Mouse (Mus musculus) spleen, postnatal 4 days (tissue): ENCODE data around the gene Meis3.

Experiments
- DNase-seq, 2 experiments: peaks; one replicate each; pipeline ENCODE4 v3.0.0; 2022; ENCODE audit warnings: low spot score in 2 of 2

The Meis3 gene

GRCm38 (mm10) chr7:16160702-16161101 is 14.2 kb upstream of the Meis3 start:
- DNase-seq = no peak

GRCm38 (mm10) chr7:16161302-16161701 is 13.6 kb upstream of the Meis3 start:
- DNase-seq = no peak

- DNase-seq = no peak
Observed at GRCm38 (mm10) chr7:16162036-16162435, 12.9 kb upstream of the Meis3 start.

GRCm38 (mm10) chr7:16172141-16172581 is 2.7 kb upstream of the Meis3 start:
- no peak for DNase-seq

GRCm38 (mm10) chr7:16172586-16173140 is 2.2 kb upstream of the Meis3 start:
- no peak for DNase-seq

- DNase-seq = no peak
Observed at GRCm38 (mm10) chr7:16173146-16173545, 1.7 kb upstream of the Meis3 start.

- no peak for DNase-seq
Observed at GRCm38 (mm10) chr7:16175542-16175931, 647 bp downstream of the Meis3 start.

GRCm38 (mm10) chr7:16178114-16178513 is 3.2 kb downstream of the Meis3 start:
- DNase-seq = no peak

- DNase-seq = peak; percentile 47 to 83
Observed at GRCm38 (mm10) chr7:16183663-16184062, 8.8 kb downstream of the Meis3 start.

- no peak for DNase-seq
Observed at GRCm38 (mm10) chr7:16187494-16187893, 12.6 kb downstream of the Meis3 start.

- peak; percentile 75 to 91 for DNase-seq
Observed at GRCm38 (mm10) chr7:16192315-16192714, 17.4 kb downstream of the Meis3 start.

GRCm38 (mm10) chr7:16193702-16194101 is 18.8 kb downstream of the Meis3 start:
- no peak for DNase-seq

- DNase-seq = no peak
Observed at GRCm38 (mm10) chr7:16196616-16197015, 21.7 kb downstream of the Meis3 start.

- peak in 1 of 2 experiments; percentile 41 for DNase-seq
Observed at GRCm38 (mm10) chr7:16197166-16197565, 22.3 kb downstream of the Meis3 start.

- DNase-seq = no peak
Observed at GRCm38 (mm10) chr7:16198540-16198939, 23.6 kb downstream of the Meis3 start.

GRCm38 (mm10) chr7:16201136-16201535 is 26.2 kb downstream of the Meis3 start:
- DNase-seq = no peak

- no peak for DNase-seq
Observed at GRCm38 (mm10) chr7:16202756-16203504, 28.0 kb downstream of the Meis3 start.

GRCm38 (mm10) chr7:16203505-16203903 is 28.6 kb downstream of the Meis3 start:
- DNase-seq = no peak

GRCm38 (mm10) chr7:16204791-16205190 is 29.9 kb downstream of the Meis3 start:
- no peak for DNase-seq

- DNase-seq = no peak
Observed at GRCm38 (mm10) chr7:16207076-16207475, 32.2 kb downstream of the Meis3 start.

GRCm38 (mm10) chr7:16207496-16207895 is 32.6 kb downstream of the Meis3 start:
- DNase-seq = no peak

GRCm38 (mm10) chr7:16208781-16209665 is 34.1 kb downstream of the Meis3 start:
- DNase-seq = no peak
